Mouse (Mus musculus): ENCODE results near the gene B3gat2. TPM values are rescaled to one million over a fixed set of nuclear protein-coding genes. Genes with fewer than 3 reads are reported as not detected.

The B3gat2 gene
- polyA plus RNA-seq, 1 experiment from 2014 or later, result 6.7 TPM

GRCm38 (mm10) chr1:23840924-23841323 is 79.4 kb downstream of the B3gat2 start:
- no peak overlapping the region for H3K4me2 ChIP-seq (replicated peaks)
- no peaks in the 10 kb centered on the region for H3K9me3 ChIP-seq
- no peaks in the 10 kb centered on the region for H3K27me3 ChIP-seq
- H3K4me1 ChIP-seq (replicated peaks), result no peaks in the 10 kb centered on the region
- peaks cover 25% of the 10 kb centered on the region for H3K36me3 ChIP-seq
- no peak overlapping the region for H3K27ac ChIP-seq
- H3K9ac ChIP-seq (replicated peaks), result no peak overlapping the region
- ATAC-seq, result no peak
- no peak overlapping the region for H3K4me3 ChIP-seq (replicated peaks)

- 84% methylated on average over 3 of the region's 3 CpGs for WGBS
- ATAC-seq, result no peak
Measured at GRCm38 (mm10) chr1:23842629-23843028, 81.1 kb downstream of the B3gat2 start.

GRCm38 (mm10) chr1:23843790-23844189 is 82.2 kb downstream of the B3gat2 start:
- H3K9me3 ChIP-seq, result no peaks in the 10 kb centered on the region
- WGBS, result 95% methylated on average over 7 of the region's 7 CpGs
- H3K4me3 ChIP-seq (replicated peaks), result no peak overlapping the region
- peaks cover 46% of the 10 kb centered on the region for H3K36me3 ChIP-seq
- H3K27ac ChIP-seq, result no peak overlapping the region
- H3K27me3 ChIP-seq, result no peaks in the 10 kb centered on the region
- H3K4me2 ChIP-seq (replicated peaks), result no peak overlapping the region
- H3K4me1 ChIP-seq (replicated peaks), result 0 out of 2 replicates have a peak, but pooled peaks cover 2% of the 10 kb centered on the region
- no peak for ATAC-seq
- H3K9ac ChIP-seq (replicated peaks), result no peak overlapping the region

More at GRCm38 (mm10) chr1:23842629-23843028, 81.1 kb downstream of the B3gat2 start:
- Histone ChIP-seq H3K9ac (replicated peaks) (no peak overlapping the region), H3K4me3 (replicated peaks) (no peak overlapping the region), H3K9me3 (no peaks in the 10 kb centered on the region), H3K27ac (0 out of 2 replicates have a peak overlapping the region, but pooled peaks have one; percentile 0), H3K27me3 (no peaks in the 10 kb centered on the region), H3K36me3 (peaks cover 36% of the 10 kb centered on the region), H3K4me1 (replicated peaks) (0 out of 2 replicates have a peak, but pooled peaks cover 2% of the 10 kb centered on the region), H3K4me2 (replicated peaks) (no peak overlapping the region)

- Histone ChIP-seq H3K36me3 (peaks cover 49% of the 10 kb centered on the region), H3K27me3 (no peaks in the 10 kb centered on the region), H3K27ac (no peak overlapping the region), H3K4me2 (replicated peaks) (no peak overlapping the region), H3K9me3 (no peaks in the 10 kb centered on the region), H3K4me1 (replicated peaks) (0 out of 2 replicates have a peak, but pooled peaks cover 2% of the 10 kb centered on the region), H3K4me3 (replicated peaks) (no peak overlapping the region), H3K9ac (replicated peaks) (no peak overlapping the region)
- 95% methylated on average over 10 of the region's 10 CpGs for WGBS
- no peak for ATAC-seq
Measured at GRCm38 (mm10) chr1:23845007-23845406, 83.5 kb downstream of the B3gat2 start.

- Histone ChIP-seq H3K9ac (replicated peaks) (no peak overlapping the region), H3K36me3 (peaks cover 56% of the 10 kb centered on the region), H3K4me1 (replicated peaks) (0 out of 2 replicates have a peak, but pooled peaks cover 2% of the 10 kb centered on the region), H3K9me3 (no peaks in the 10 kb centered on the region), H3K4me2 (replicated peaks) (no peak overlapping the region), H3K4me3 (replicated peaks) (no peak overlapping the region), H3K27ac (no peak overlapping the region), H3K27me3 (no peaks in the 10 kb centered on the region)
- 0 out of 2 replicates have a peak, but pooled peaks have one; percentile 61 for ATAC-seq
- 68% methylated on average over 10 of the region's 10 CpGs for WGBS
Measured at GRCm38 (mm10) chr1:23846044-23846680, 84.6 kb downstream of the B3gat2 start.

- 92% methylated on average over 3 of the region's 3 CpGs for WGBS
- H3K4me3 ChIP-seq (replicated peaks), result no peak overlapping the region
- no peak for ATAC-seq
Measured at GRCm38 (mm10) chr1:23855623-23856022, 94.1 kb downstream of the B3gat2 start.

GRCm38 (mm10) chr1:23860944-23861343 is 99.4 kb downstream of the B3gat2 start:
- Histone ChIP-seq H3K27me3 (no peaks in the 10 kb centered on the region), H3K36me3 (peaks cover 26% of the 10 kb centered on the region), H3K9ac (replicated peaks) (no peak overlapping the region), H3K4me1 (replicated peaks) (no peaks in the 10 kb centered on the region), H3K27ac (no peak overlapping the region), H3K4me2 (replicated peaks) (no peak overlapping the region), H3K4me3 (replicated peaks) (no peak overlapping the region), H3K9me3 (no peaks in the 10 kb centered on the region)
- ATAC-seq, result no peak
- whole genome bisulfite sequencing, result 94% methylated on average over 2 of the region's 2 CpGs

More at GRCm38 (mm10) chr1:23855623-23856022, 94.1 kb downstream of the B3gat2 start:
- H3K9me3 ChIP-seq, result no peaks in the 10 kb centered on the region
- no peak overlapping the region for H3K4me2 ChIP-seq (replicated peaks)
- H3K36me3 ChIP-seq, result peaks cover 40% of the 10 kb centered on the region
- H3K9ac ChIP-seq (replicated peaks), result no peak overlapping the region
- no peak overlapping the region for H3K27ac ChIP-seq
- no peaks in the 10 kb centered on the region for H3K27me3 ChIP-seq
- H3K4me1 ChIP-seq (replicated peaks), result no peaks in the 10 kb centered on the region

- WGBS, result 94% methylated on average over 7 of the region's 7 CpGs
Measured at GRCm38 (mm10) chr1:23865566-23865965, 104.0 kb downstream of the B3gat2 start.

GRCm38 (mm10) chr1:23867350-23867862 is 105.9 kb downstream of the B3gat2 start:
- Histone ChIP-seq H3K9me3 (no peaks in the 10 kb centered on the region), H3K36me3 (peaks cover 12% of the 10 kb centered on the region), H3K9ac (replicated peaks) (no peak overlapping the region), H3K4me3 (replicated peaks) (no peak overlapping the region), H3K27ac (no peak overlapping the region), H3K4me2 (replicated peaks) (no peak overlapping the region), H3K27me3 (no peaks in the 10 kb centered on the region), H3K4me1 (replicated peaks) (no peaks in the 10 kb centered on the region)
- WGBS, result 56% methylated on average over 2 of the region's 2 CpGs
- ATAC-seq, result no peak

More at GRCm38 (mm10) chr1:23865566-23865965, 104.0 kb downstream of the B3gat2 start:
- Histone ChIP-seq H3K27ac (no peak overlapping the region), H3K4me2 (replicated peaks) (no peak overlapping the region), H3K36me3 (peaks cover 5% of the 10 kb centered on the region), H3K27me3 (no peaks in the 10 kb centered on the region), H3K4me1 (replicated peaks) (no peaks in the 10 kb centered on the region), H3K4me3 (replicated peaks) (no peak overlapping the region), H3K9ac (replicated peaks) (no peak overlapping the region), H3K9me3 (no peaks in the 10 kb centered on the region)
- no peak for ATAC-seq

GRCm38 (mm10) chr1:23872194-23872593 is 110.6 kb downstream of the B3gat2 start:
- Histone ChIP-seq H3K4me3 (replicated peaks) (no peak overlapping the region), H3K27me3 (no peaks in the 10 kb centered on the region), H3K4me1 (replicated peaks) (no peaks in the 10 kb centered on the region), H3K9me3 (no peaks in the 10 kb centered on the region), H3K9ac (replicated peaks) (no peak overlapping the region), H3K27ac (no peak overlapping the region), H3K36me3 (peaks cover 18% of the 10 kb centered on the region), H3K4me2 (replicated peaks) (no peak overlapping the region)
- ATAC-seq, result no peak
- WGBS, result 100% methylated on average over 1 of the region's 1 CpGs

- no peaks in the 10 kb centered on the region for H3K27me3 ChIP-seq
- H3K9ac ChIP-seq (replicated peaks), result no peak overlapping the region
- H3K36me3 ChIP-seq, result no peaks in the 10 kb centered on the region
- H3K4me3 ChIP-seq (replicated peaks), result no peak overlapping the region
- 98% methylated on average over 1 of the region's 1 CpGs for WGBS
- 0 out of 2 replicates have a peak, but pooled peaks cover 4% of the 10 kb centered on the region for H3K4me1 ChIP-seq (replicated peaks)
- H3K9me3 ChIP-seq, result no peaks in the 10 kb centered on the region
- no peak overlapping the region for H3K4me2 ChIP-seq (replicated peaks)
- no peak for ATAC-seq
- H3K27ac ChIP-seq, result no peak overlapping the region
Measured at GRCm38 (mm10) chr1:23882681-23883080, 121.1 kb downstream of the B3gat2 start.

GRCm38 (mm10) chr1:23884087-23884668 is 122.6 kb downstream of the B3gat2 start:
- Histone ChIP-seq H3K36me3 (no peaks in the 10 kb centered on the region), H3K27ac (no peak overlapping the region), H3K9ac (replicated peaks) (no peak overlapping the region), H3K9me3 (no peaks in the 10 kb centered on the region), H3K27me3 (no peaks in the 10 kb centered on the region), H3K4me1 (replicated peaks) (0 out of 2 replicates have a peak, but pooled peaks cover 4% of the 10 kb centered on the region), H3K4me2 (replicated peaks) (no peak overlapping the region), H3K4me3 (replicated peaks) (no peak overlapping the region)
- ATAC-seq, result no peak
- WGBS, result 98% methylated on average over 2 of the region's 2 CpGs

All from midbrain, embryonic 13.5 days (tissue).